Mouse (Mus musculus) liver, embryonic 16.5 days (tissue): ENCODE data around the gene Olfr811. TPM values are rescaled to one million over a fixed set of nuclear protein-coding genes. Genes with fewer than 3 reads are reported as not detected.

Source experiments
- polyA plus RNA-seq: library from polyadenylated mRNA; unstranded; fragments of >200 nt; fragmentation: Nextera tagmentation; extraction: Ambion mirVana; gene quantifications from 2 replicates; pipeline ENCODE4 v1.2.1, GENCODE M21; 2015

Olfr811 gene
- polyA plus RNA-seq, 1 experiment from 2014 or later: not detected

Other genes with a start within 250 kb of the Olfr811 start
- gene Olfr794, start 236.7 kb downstream of the Olfr811 start, polyA plus RNA-seq: not detected in 2 replicates
- not detected in 2 replicates for gene Olfr796, start 191.8 kb downstream of the Olfr811 start, polyA plus RNA-seq
- gene Olfr798, start 176.5 kb downstream of the Olfr811 start, polyA plus RNA-seq: not detected in 2 replicates
- gene Olfr799, start 166.9 kb downstream of the Olfr811 start, polyA plus RNA-seq: not detected in 2 replicates
- gene Olfr800, start 146.7 kb downstream of the Olfr811 start, polyA plus RNA-seq: not detected in 2 replicates
- gene Olfr801, start 130.5 kb downstream of the Olfr811 start, polyA plus RNA-seq: not detected in 2 replicates
- not detected in 2 replicates for gene Olfr802, start 116.2 kb downstream of the Olfr811 start, polyA plus RNA-seq
- not detected in 2 replicates for gene Olfr803, start 110.1 kb downstream of the Olfr811 start, polyA plus RNA-seq
- gene Olfr804, start 101.2 kb downstream of the Olfr811 start, polyA plus RNA-seq: not detected in 2 replicates
- not detected in 2 replicates for gene Olfr805, start 75.0 kb downstream of the Olfr811 start, polyA plus RNA-seq
- gene Olfr806, start 62.5 kb downstream of the Olfr811 start, polyA plus RNA-seq: not detected in 2 replicates
- not detected in 2 replicates for gene Olfr807, start 46.6 kb downstream of the Olfr811 start, polyA plus RNA-seq
- gene Olfr808, start 38.9 kb downstream of the Olfr811 start, polyA plus RNA-seq: not detected in 2 replicates
- gene Olfr809, start 29.8 kb downstream of the Olfr811 start, polyA plus RNA-seq: not detected in 2 replicates
- not detected in 2 replicates for gene Olfr810, start 9.5 kb downstream of the Olfr811 start, polyA plus RNA-seq
- gene Olfr812, start 41.7 kb upstream of the Olfr811 start, polyA plus RNA-seq: not detected in 2 replicates
- not detected in 2 replicates for gene Olfr813, start 51.0 kb upstream of the Olfr811 start, polyA plus RNA-seq
- gene Olfr814, start 75.5 kb upstream of the Olfr811 start, polyA plus RNA-seq: not detected in 2 replicates
- gene Olfr815, start 101.5 kb upstream of the Olfr811 start, polyA plus RNA-seq: not detected in 2 replicates
- not detected in 2 replicates for gene Olfr816, start 111.2 kb upstream of the Olfr811 start, polyA plus RNA-seq
- not detected in 2 replicates for gene Olfr818, start 144.7 kb upstream of the Olfr811 start, polyA plus RNA-seq
- gene Olfr819, start 162.9 kb upstream of the Olfr811 start, polyA plus RNA-seq: not detected in 2 replicates
- gene Olfr247, start 171.7 kb upstream of the Olfr811 start, polyA plus RNA-seq: not detected in 2 replicates
- gene Gm10310, start 180.7 kb upstream of the Olfr811 start, polyA plus RNA-seq: not detected in 2 replicates
- gene Olfr820, start 208.2 kb upstream of the Olfr811 start, polyA plus RNA-seq: not detected in 2 replicates
- not detected in 2 replicates for gene Olfr821, start 226.0 kb upstream of the Olfr811 start, polyA plus RNA-seq